Mouse (Mus musculus): ENCODE data around the gene Lypd8.

Lypd8 gene

GRCm38 (mm10) chr11:58382471-58382870 lies 3.6 kb downstream of the Lypd8 start:
- intact Hi-C loops (cut with DNase I): no loop called here

- intact Hi-C loops (cut with DNase I): loop anchor here (5.0 kb wide), 1 partner anchor 237 kb away; no protein-coding TSS in a partner anchor
Observed at GRCm38 (mm10) chr11:58399985-58400645, 21.3 kb downstream of the Lypd8 start.

- intact Hi-C loops (cut with DNase I): loop anchor here (5.0 kb wide), 1 partner anchor 237 kb away; no protein-coding TSS in a partner anchor
Observed at GRCm38 (mm10) chr11:58400655-58401054, 21.8 kb downstream of the Lypd8 start.

GRCm38 (mm10) chr11:58408066-58408465 lies 29.2 kb downstream of the Lypd8 start:
- intact Hi-C loops (cut with DNase I): no loop called here

GRCm38 (mm10) chr11:58418336-58418735 lies 39.5 kb downstream of the Lypd8 start:
- intact Hi-C loops (cut with DNase I): no loop called here

- intact Hi-C loops (cut with DNase I): no loop called here
Observed at GRCm38 (mm10) chr11:58420815-58421214, 42.0 kb downstream of the Lypd8 start, which contains the start of gene 1810065E05Rik. TSS of gene 1810065E05Rik (plus strand) at chr11:58421111.

GRCm38 (mm10) chr11:58432259-58432658 lies 53.4 kb downstream of the Lypd8 start, which contains the start of gene Gm12253:
TSS of gene Gm12253 (plus strand) at chr11:58432559.
- intact Hi-C loops (cut with DNase I): no loop called here

GRCm38 (mm10) chr11:58437866-58438265 lies 59.0 kb downstream of the Lypd8 start:
- intact Hi-C loops (cut with DNase I): no loop called here

All from adrenal gland (tissue).